Mouse (Mus musculus) 3134 (cell line): ENCODE data around the gene Timmdc1.
"Not testable (repeated sequence)": the region's sequence is repeated elsewhere in the genome, so short reads cannot be mapped to it uniquely, and the experiment has no call there.

ENCODE experiments used
- DNase-seq: peaks from one replicate; pipeline ENCODE4 v3.0.0-alpha.2; 2011; ENCODE audit warnings: low spot score; ENCODE audit not compliant: insufficient read length; ENCODE audit errors: extremely low read depth

The Timmdc1 gene

DNA sequence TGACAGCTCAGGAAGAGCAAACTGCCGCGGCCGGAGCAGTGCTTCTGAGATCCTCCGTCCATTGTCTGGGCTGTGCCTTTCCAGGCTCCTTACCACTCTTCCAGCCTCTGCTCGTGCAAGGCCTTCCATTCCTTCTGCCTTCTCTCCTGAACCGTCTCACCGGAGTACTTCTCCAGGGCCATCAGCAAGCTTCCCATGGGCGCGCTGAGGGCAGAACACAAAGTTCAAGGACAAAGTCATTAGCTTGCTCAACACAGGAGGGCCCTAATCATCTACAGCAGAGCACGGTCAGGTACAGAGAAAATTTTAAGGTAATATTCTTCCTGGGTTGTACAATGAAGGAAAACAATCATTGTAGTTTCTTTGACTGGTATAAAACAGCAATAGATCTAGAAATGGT is 20.0 kb downstream of the Timmdc1 start:
- no peak for DNase-seq

DNA sequence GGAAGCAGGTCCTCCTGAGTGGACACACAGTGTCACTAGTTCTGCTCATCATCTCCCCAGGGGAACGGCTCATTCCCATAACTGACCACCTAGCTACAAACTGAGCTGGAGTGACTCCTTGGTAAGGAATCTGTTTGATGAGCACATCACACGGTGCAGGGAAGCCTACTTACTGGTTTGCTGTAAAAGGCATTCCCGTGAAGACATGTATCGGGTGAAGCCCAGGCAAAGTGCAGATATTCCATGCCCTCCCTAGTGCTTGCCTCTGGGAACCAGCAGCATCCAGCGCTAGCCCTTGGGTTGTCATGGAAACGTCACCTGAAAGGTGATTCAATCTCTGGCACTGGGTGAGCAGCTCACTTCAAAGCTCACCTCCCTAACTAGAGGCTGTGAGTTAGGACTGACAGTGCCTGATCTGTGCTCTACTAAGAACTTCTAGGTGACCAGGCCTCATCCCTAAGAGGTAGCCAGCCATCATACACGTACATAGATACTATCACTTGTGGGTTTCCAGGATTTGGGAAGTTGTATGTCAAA is 25.8 kb downstream of the Timmdc1 start:
- no peak for DNase-seq

DNA sequence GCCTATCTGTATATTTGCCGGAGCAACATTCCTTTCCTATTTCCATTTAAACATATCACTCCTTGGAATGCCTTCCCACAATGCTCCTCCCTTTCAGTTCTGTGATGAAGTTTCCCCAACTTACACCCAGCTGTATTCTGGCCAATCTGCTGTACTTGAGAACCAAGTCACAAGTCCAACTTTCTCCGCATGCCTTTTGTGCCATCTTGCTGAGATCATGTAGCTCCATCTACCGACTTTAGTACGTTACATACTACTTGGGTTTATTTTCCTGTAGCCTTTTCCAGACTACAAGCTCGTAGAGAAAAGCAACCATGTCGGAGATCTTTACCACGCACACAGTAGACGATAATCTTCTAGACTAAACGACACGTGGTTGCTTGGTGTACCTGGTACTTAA is 28.6 kb downstream of the Timmdc1 start:
- no peak for DNase-seq

DNA sequence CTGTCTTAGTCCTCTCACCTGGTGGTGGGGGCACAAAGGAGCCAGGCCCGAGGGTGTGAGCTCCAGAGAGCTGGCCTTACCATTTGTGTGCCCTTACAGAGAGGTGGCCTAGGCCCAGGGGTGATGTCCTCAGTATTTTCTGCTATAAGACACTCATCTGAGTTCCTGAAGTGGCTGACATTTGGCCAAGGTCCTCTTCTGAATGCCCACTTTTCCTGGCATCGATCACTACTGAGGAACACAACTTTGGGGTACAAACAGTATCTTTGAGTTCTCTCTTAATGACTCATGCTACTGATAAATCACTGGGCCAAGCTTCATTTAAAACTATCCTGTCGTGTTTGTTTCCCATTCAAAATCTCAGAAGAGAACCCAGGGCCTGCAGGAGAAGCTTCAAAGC is 29.9 kb downstream of the Timmdc1 start:
- no peak for DNase-seq

DNA sequence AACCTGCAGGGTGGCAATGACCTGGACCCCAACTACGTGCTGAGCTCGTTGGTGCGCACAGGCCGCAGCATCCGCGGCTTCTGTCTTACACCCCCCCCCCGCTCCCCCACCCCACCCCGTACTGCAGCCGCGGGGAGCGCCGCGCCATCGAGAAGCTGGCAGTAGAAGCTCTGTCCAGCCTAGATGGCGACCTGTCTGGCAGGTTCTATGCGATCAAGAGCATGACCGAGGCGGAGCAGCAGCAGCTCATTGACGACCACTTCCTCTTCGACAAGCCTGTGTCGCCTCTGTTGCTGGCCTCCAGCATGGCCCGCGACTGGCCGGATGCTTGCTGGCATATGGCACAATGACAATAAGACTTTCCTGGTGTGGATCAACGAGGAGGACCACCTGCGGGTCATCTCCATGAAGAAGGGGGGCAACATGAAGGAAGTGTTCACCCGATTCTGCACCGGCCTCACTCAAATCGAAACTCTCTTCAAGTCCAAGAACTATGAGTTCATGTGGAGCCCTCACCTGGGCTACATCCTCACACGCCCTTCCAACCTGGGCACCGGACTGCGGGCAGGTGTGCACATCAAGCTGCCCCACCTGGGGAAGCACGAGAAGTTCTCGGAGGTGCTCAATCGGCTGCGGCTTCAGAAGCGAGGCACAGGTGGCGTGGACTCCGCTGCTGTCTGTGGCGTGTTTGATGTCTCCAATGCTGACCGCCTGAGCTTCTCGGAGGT is 38.7 kb downstream of the Timmdc1 start:
- DNase-seq, result no peak

- no peak for DNase-seq
Observed at GRCm38 (mm10) chr16:38482780-38483562, 39.5 kb downstream of the Timmdc1 start.

DNA sequence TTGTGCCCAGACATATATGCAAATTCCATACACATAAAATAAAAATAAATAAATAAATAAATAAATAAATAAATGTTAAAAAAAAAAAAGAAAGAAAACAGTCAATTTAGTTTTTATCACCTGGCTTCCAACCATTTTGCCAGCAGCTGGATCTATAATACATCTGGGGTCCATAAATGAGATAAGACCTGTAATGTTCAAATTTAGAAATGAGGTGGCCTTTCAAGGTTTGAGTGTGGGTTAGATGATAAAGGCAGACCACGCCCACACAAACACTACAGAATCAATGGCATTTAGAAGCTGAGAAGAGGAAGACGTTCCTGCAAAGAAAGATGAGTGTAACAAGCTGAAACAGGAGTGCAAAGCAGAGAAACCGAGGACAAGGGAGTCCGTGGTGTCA is 41.1 kb downstream of the Timmdc1 start:
- DNase-seq, result no peak

DNA sequence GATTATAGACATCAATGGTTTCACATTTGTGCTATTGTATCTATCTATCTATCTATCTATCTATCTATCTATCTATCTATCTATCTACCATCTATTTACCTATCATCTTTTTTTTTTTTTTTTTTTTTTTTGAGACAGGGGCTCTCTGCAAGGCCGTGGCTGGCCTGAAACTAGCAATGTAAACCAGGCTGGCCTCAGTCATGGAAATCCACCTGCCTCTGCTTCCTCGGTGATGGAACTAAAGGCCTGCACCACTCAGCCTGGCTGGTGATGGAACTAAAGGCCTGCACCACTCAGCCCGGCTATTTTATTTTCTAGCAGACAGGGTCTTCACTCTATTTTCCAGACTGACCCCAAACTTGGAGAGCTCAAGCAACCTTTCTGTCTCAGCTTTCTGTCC is 44.2 kb downstream of the Timmdc1 start:
- DNase-seq, result no peak

DNA sequence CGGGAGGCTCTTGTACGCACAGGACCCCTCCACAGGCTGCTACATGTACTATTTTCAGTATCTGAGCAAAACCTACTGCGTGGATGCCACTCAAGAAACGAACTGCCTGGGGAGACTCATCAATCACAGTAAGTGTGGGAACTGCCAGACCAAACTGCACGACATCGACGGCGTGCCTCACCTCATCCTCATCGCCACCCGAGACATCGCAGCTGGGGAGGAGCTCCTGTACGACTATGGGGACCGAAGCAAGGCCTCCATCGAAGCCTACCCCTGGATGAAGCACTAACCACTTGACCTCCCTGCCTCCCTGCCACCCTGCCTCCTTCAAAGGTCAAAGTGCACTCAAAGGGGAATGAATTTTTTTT is 45.2 kb downstream of the Timmdc1 start:
- DNase-seq, result not testable (repeated sequence)

DNA sequence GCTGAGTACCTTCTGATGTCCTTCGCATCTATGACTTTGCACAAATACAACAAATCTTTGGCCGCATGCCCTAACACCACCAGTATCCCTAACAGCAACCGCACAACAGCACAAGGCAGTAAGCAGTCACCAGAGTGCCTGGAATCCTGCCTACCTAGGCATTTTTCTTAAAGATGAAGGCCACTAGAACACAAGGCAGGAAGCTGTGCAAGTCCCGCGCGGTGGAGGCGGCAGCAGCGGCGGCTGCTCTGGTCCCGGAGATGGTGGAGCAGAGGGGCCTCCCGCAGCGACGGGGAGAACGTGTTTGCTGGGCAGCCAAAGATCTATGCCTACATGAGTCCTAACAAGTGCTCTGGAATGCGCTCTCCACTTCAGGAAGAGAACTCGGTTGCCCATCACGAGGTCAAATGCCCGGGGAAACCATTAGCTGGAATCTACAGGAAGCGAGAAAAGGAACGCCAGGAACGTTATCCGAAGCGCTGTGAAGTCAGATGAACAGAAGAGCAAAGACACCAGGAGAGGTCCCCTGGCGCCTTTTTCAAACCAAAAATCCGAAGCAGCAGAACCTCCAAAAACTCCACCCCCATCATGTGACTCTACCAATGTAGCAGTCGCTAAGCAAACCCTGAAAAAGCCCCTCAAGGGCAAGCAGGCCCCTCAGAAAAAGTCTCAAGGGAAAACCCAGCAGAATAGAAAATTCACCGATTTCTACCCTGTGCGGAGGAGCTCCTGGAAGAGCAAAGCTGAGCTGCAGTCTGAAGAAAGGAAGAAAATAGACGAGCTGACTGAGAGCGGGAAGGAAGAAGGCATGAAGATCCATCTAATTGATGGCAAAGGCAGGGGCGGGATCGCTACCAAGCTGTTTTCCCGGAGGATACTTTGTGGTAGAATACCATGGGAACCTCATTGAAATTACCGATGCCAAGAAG is 45.9 kb downstream of the Timmdc1 start:
- DNase-seq, result no peak

DNA sequence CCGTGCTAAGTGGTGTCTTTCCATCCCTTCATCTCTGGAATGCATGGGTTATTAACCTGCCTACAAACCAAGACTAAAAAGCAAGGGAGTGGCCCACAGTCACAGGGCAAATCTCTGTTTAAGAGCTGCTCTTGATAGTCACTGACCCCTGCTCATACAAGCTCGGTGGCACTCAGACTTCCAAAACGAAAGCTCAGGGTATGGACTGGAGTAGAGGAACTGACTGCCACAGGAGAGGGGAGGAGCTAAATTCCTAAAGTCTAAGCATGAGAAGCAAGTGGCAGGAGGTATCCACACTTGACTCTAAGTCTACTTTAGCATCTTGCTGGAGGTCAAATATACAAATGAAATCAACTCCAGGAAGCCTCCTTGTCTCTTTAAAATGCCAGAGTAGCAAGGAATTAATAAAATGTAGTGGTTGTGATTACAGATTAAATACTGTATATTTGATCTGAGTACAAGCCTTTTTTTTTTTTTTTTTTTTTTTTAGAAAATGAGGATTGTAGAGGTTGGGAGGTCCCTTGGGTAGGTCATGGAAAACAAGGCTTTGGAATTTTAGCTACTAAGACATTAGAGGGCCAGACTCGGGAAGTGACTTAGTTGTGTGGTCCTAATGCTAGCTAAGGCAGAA is 46.7 kb downstream of the Timmdc1 start:
- DNase-seq, result no peak

- no peak for DNase-seq
Observed at GRCm38 (mm10) chr16:38474677-38475286, 47.7 kb downstream of the Timmdc1 start.

- no peak for DNase-seq
Observed at GRCm38 (mm10) chr16:38473661-38474060, 48.8 kb downstream of the Timmdc1 start.

DNA sequence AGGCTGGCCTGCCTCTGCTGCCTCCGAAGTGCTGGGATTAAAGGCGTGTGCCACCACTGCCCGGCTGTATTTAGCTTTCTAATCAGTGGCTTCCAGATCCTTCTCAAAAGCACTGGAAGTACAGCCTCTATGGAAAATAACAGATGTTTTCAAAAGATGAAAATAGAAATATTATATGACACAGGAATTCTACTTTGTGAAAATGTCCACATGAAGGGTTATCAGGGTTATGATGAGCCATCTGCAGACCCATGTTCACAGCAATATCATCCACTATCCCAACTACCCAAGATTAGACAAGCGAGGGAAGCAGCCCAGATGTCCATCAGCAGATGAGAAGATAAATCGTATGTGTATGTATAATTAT is 50.0 kb downstream of the Timmdc1 start:
- no peak for DNase-seq

DNA sequence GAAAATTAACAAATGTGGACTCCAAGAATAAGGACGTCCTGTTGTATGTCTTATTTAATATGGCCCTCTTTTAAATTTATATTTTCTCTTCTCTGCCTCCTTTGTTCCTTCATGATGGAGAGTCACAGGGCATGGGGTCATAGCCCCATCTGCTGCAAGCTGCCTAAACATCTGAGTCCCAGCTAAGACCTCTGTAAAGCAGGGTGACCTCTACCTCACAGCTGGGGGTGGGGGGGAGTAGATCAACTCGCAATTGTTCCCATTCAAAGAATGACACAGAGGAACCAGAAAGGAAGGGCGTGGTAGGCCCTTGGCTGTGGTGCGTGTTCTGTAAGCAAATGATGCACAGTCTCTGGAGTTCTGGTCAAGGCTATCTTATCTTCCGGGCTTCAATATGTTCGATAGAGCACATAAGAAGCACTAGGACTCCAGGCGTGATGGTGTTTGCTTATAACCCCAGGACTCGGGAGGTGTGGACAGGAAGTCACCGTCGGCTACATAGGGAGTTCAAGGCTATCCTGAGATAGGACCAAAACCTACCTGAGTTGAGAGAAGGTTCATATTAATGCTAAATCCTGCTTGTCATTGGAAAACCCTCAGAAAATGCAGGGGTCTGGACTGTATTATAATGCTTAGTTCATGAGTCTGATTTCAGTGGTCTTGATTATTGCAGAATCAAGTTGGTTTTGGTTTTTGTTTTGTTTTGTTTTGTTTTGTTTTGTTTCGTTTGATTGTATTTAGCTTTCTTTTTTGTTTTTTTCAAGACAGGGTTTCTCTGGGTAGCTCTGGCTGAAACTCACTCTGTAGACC is 50.6 kb downstream of the Timmdc1 start:
- DNase-seq, result no peak

GRCm38 (mm10) chr16:38469437-38469836 is 53.0 kb downstream of the Timmdc1 start:
- no peak for DNase-seq

GRCm38 (mm10) chr16:38468706-38469018 is 53.8 kb downstream of the Timmdc1 start:
- DNase-seq, result no peak

DNA sequence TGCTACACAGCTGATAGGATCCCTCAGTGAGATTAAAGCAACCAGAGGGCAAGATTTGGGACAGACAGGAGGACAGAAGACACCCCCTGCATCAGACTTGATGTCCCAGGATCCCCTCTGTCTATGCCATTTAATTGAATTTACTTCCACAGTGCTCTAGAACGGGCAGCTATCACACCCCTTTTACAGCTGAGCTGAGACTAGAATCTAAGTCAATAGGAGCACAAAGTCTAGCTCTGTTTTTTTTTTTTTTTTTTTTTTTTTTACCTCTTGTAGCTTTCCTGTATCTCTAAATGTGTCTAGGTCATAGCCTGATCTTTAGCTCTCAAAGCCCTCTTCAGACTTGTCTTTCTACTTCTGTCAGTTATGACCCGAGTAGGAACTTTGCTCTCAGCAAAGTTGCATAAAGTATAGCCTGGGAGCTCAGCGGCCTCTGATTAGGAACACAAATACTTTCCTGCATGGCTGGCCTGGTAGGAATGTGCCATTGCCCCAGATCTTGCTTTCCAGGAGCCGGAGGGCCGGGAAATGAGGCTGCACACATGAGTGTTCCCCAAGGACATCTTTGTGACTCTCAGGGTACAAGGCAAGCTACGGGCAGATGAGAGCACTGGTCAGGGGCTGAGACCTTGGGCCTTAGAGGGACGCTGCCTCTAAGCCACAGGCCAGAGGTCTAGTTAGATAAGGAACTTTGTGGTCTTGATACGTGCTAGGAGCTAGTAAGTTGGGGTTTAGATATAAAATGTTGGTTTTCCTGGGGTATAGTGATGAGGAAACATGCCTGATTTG is 54.4 kb downstream of the Timmdc1 start:
- no peak for DNase-seq
